Mouse (Mus musculus): ENCODE results near the gene Mtrf1. TPM values are rescaled to one million over a fixed set of nuclear protein-coding genes. Genes with fewer than 3 reads are reported as not detected.

Mtrf1 gene
- 6.5 and 8.2 TPM in 2 replicates for total RNA-seq (2012; rRNA removed)

DNA sequence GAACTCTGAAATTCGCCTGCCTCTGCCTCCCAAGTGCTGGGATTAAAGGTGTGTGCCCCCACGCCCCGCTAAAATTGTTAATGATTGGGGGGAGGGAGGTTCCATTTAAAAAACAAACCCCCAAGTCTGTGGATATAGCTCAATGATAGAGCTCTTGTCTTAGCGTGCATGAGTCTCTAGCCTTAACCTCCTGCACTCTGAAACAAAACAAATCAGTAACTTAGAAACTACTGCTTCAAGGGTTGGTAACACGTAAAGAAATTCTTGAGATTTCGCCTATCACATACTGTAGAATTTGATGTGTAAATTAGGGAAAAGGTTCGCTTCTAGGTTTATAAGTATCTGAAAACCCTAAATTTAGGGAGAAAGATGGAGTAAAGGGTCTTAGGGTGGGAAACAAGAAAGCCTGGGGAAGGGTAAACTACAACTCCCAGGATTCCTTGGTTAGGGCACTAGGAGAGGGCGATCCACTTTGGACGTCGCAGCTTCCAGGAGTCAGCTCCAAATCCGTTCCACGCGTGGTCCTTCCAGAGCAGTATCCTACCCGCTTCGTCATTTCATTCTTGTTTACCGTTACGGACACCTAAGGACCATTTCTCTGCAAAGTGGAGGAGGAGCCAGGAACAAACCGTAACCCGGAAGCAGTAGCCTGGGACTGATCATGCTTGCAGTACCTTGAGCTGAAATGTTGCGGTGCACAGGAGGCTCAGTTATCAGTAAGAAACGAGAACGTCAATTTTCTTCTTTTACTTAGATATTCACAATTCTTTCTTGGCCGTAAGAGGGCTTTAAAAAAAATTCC, at the start of gene Mtrf1:
Gene Mtrf1 (plus strand): TSS at position 452 of the 802 bp plus-strand sequence.
- Histone ChIP-seq H3K4me1 (ENCODE audit: control insufficient read depth in 2 of 2, insufficient read depth in 2 of 2, low read length in 2 of 2, poor library complexity in 1 of 2) (no peaks in the 10 kb centered on the region), H3K9ac (ENCODE audit: insufficient read depth, low read depth, low read length, poor library complexity, severe bottlenecking) (peak within 1 kb of the TSS; percentile 79), H3K27ac (ENCODE audit: insufficient read depth, low read depth, low read length, poor library complexity, severe bottlenecking) (no peak within 1 kb of the TSS; the same call in 1 of the 2 replicates), H3K36me3 (ENCODE audit: control insufficient read depth, insufficient read depth, low read length, poor library complexity, severe bottlenecking) (no peaks in the 10 kb centered on the region), H3K4me3 (ENCODE audit: insufficient read depth in 1 of 2, low read depth in 1 of 2, low read length in 2 of 2, poor library complexity in 1 of 2, severe bottlenecking in 1 of 2) (peak within 1 kb of the TSS; percentile 72 to 82), H3K9me3 (ENCODE audit: control insufficient read depth, insufficient read depth, low read depth, low read length) (no peaks in the 10 kb centered on the region)
- in situ Hi-C loops (cut with MboI; ENCODE audit: low sequenced_read_pairs in 2 of 2, unreplicated experiment in 2 of 2) = loop anchor here in 1 of 2 experiments (10.0 kb wide), 1 partner anchor 67 kb away; no protein-coding TSS in a partner anchor
- DNase-seq (ENCODE audit: low read depth, low spot score) = no peak
- TF ChIP-seq MAFK (IDR thresholded peaks at IDR 0.05; ENCODE audit: insufficient read depth, low read depth, low read length) = no peak
- TF ChIP-seq HCFC1 (IDR thresholded peaks at IDR 0.05; ENCODE audit: borderline replicate concordance, insufficient read depth, low read length) = peak; percentile 90
- TF ChIP-seq ZNF384 (IDR thresholded peaks at IDR 0.05; ENCODE audit: low read depth, low read length) = no peak
- TF ChIP-seq ZC3H11A (IDR thresholded peaks at IDR 0.05; ENCODE audit: borderline replicate concordance, low read depth, low read length) = no peak
- TF ChIP-seq CHD2 (IDR thresholded peaks at IDR 0.05; ENCODE audit: low read depth, low read length) = peak; percentile 56; the same call in 1 of the 2 replicates

GRCm38 (mm10) chr14:79358055-79358454, 39.5 kb upstream of the Mtrf1 start:
- TF ChIP-seq MAFK (IDR thresholded peaks at IDR 0.05; ENCODE audit: insufficient read depth, low read depth, low read length) (no peak), ZC3H11A (IDR thresholded peaks at IDR 0.05; ENCODE audit: borderline replicate concordance, low read depth, low read length) (no peak), HCFC1 (IDR thresholded peaks at IDR 0.05; ENCODE audit: borderline replicate concordance, insufficient read depth, low read length) (no peak), CHD2 (IDR thresholded peaks at IDR 0.05; ENCODE audit: low read depth, low read length) (no peak), ZNF384 (IDR thresholded peaks at IDR 0.05; ENCODE audit: low read depth, low read length) (no peak)
- in situ Hi-C loops (cut with MboI; ENCODE audit: low sequenced_read_pairs in 2 of 2, unreplicated experiment in 2 of 2) = no loop called here
- no peak for DNase-seq (ENCODE audit: low read depth, low spot score)
- peaks cover 6% of the 10 kb centered on the region for H3K36me3 ChIP-seq (ENCODE audit: control insufficient read depth, insufficient read depth, low read length, poor library complexity, severe bottlenecking)
- no peak overlapping the region for H3K4me3 ChIP-seq (ENCODE audit: insufficient read depth in 1 of 2, low read depth in 1 of 2, low read length in 2 of 2, poor library complexity in 1 of 2, severe bottlenecking in 1 of 2)
- no peaks in the 10 kb centered on the region for H3K9me3 ChIP-seq (ENCODE audit: control insufficient read depth, insufficient read depth, low read depth, low read length)
- H3K27ac ChIP-seq (ENCODE audit: insufficient read depth, low read depth, low read length, poor library complexity, severe bottlenecking) = no peak overlapping the region
- no peak overlapping the region for H3K9ac ChIP-seq (ENCODE audit: insufficient read depth, low read depth, low read length, poor library complexity, severe bottlenecking)
- no peaks in the 10 kb centered on the region for H3K4me1 ChIP-seq (ENCODE audit: control insufficient read depth in 2 of 2, insufficient read depth in 2 of 2, low read length in 2 of 2, poor library complexity in 1 of 2)

GRCm38 (mm10) chr14:79377041-79377440, 20.5 kb upstream of the Mtrf1 start:
- no peak for TF ChIP-seq HCFC1 (IDR thresholded peaks at IDR 0.05; ENCODE audit: borderline replicate concordance, insufficient read depth, low read length)
- TF ChIP-seq ZC3H11A (IDR thresholded peaks at IDR 0.05; ENCODE audit: borderline replicate concordance, low read depth, low read length) = no peak
- TF ChIP-seq ZNF384 (IDR thresholded peaks at IDR 0.05; ENCODE audit: low read depth, low read length) = no peak
- no peak for TF ChIP-seq MAFK (IDR thresholded peaks at IDR 0.05; ENCODE audit: insufficient read depth, low read depth, low read length)
- TF ChIP-seq CHD2 (IDR thresholded peaks at IDR 0.05; ENCODE audit: low read depth, low read length) = no peak
- peaks cover 4% of the 10 kb centered on the region; the same call in 1 of the 2 replicates for H3K36me3 ChIP-seq (ENCODE audit: control insufficient read depth, insufficient read depth, low read length, poor library complexity, severe bottlenecking)
- in situ Hi-C loops (cut with MboI; ENCODE audit: low sequenced_read_pairs in 2 of 2, unreplicated experiment in 2 of 2) = no loop called here

GRCm38 (mm10) chr14:79383120-79383519, 14.5 kb upstream of the Mtrf1 start:
- in situ Hi-C loops (cut with MboI; ENCODE audit: low sequenced_read_pairs in 2 of 2, unreplicated experiment in 2 of 2) = no loop called here
- H3K4me3 ChIP-seq (ENCODE audit: insufficient read depth in 1 of 2, low read depth in 1 of 2, low read length in 2 of 2, poor library complexity in 1 of 2, severe bottlenecking in 1 of 2) = no peak overlapping the region
- H3K9me3 ChIP-seq (ENCODE audit: control insufficient read depth, insufficient read depth, low read depth, low read length) = no peaks in the 10 kb centered on the region
- DNase-seq (ENCODE audit: low read depth, low spot score) = no peak
- H3K27ac ChIP-seq (ENCODE audit: insufficient read depth, low read depth, low read length, poor library complexity, severe bottlenecking) = no peak overlapping the region
- no peak for TF ChIP-seq HCFC1 (IDR thresholded peaks at IDR 0.05; ENCODE audit: borderline replicate concordance, insufficient read depth, low read length)
- H3K36me3 ChIP-seq (ENCODE audit: control insufficient read depth, insufficient read depth, low read length, poor library complexity, severe bottlenecking) = peaks cover 7% of the 10 kb centered on the region; the same call in 1 of the 2 replicates
- no peak overlapping the region for H3K9ac ChIP-seq (ENCODE audit: insufficient read depth, low read depth, low read length, poor library complexity, severe bottlenecking)
- no peaks in the 10 kb centered on the region for H3K4me1 ChIP-seq (ENCODE audit: control insufficient read depth in 2 of 2, insufficient read depth in 2 of 2, low read length in 2 of 2, poor library complexity in 1 of 2)

More at GRCm38 (mm10) chr14:79377041-79377440, 20.5 kb upstream of the Mtrf1 start:
- H3K4me3 ChIP-seq (ENCODE audit: insufficient read depth in 1 of 2, low read depth in 1 of 2, low read length in 2 of 2, poor library complexity in 1 of 2, severe bottlenecking in 1 of 2) = no peak overlapping the region
- H3K9ac ChIP-seq (ENCODE audit: insufficient read depth, low read depth, low read length, poor library complexity, severe bottlenecking) = no peak overlapping the region
- H3K9me3 ChIP-seq (ENCODE audit: control insufficient read depth, insufficient read depth, low read depth, low read length) = no peaks in the 10 kb centered on the region
- DNase-seq (ENCODE audit: low read depth, low spot score) = no peak
- H3K4me1 ChIP-seq (ENCODE audit: control insufficient read depth in 2 of 2, insufficient read depth in 2 of 2, low read length in 2 of 2, poor library complexity in 1 of 2) = no peaks in the 10 kb centered on the region
- no peak overlapping the region for H3K27ac ChIP-seq (ENCODE audit: insufficient read depth, low read depth, low read length, poor library complexity, severe bottlenecking)
